Mouse (Mus musculus) kidney, embryonic 14.5 days (tissue): ENCODE data around the gene Rps8. TPM values are rescaled to one million over a fixed set of nuclear protein-coding genes. Genes with fewer than 3 reads are reported as not detected.

ENCODE experiments used
- ATAC-seq: fragments of 200-750 bp; cut with Nextera tagmentation; 2 replicates; pipeline ENCODE4 v1.8.0; 2017; ENCODE audit warnings: moderate number of reproducible peaks, mild to moderate bottlenecking, moderate TSS enrichment, moderate library complexity; ENCODE audit not compliant: low FRiP score, low TSS enrichment
- H3K27ac ChIP-seq: fragments of 300-500 bp; sonication (generic); 2 replicates; pipeline ENCODE4 v1.5.1; 2014; ENCODE audit warnings: low read depth, mild to moderate bottlenecking, low read length, moderate library complexity, mixed read lengths
- H3K27me3 ChIP-seq: fragments of 300-500 bp; sonication (generic); 2 replicates; pipeline ENCODE4 v1.6.1; 2014; ENCODE audit warnings: mild to moderate bottlenecking, low read length; ENCODE audit not compliant: control insufficient read depth, insufficient read depth
- H3K36me3 ChIP-seq: fragments of 300-500 bp; sonication (generic); 2 replicates; pipeline ENCODE4 v1.6.1; 2014; ENCODE audit warnings: low read length, mixed read lengths; ENCODE audit not compliant: control insufficient read depth, insufficient read depth
- H3K4me1 ChIP-seq: fragments of 300-500 bp; sonication (generic); 2 replicates; pipeline ENCODE4 v1.6.1; 2014; ENCODE audit warnings: low read length, mixed read lengths; ENCODE audit not compliant: control insufficient read depth, insufficient read depth
- H3K4me2 ChIP-seq: fragments of 300-500 bp; sonication (generic); replicated peaks from 2 replicates; pipeline ENCODE4 v1.6.1; 2014; ENCODE audit warnings: low read depth, mild to moderate bottlenecking, low read length
- H3K4me3 ChIP-seq: fragments of 300-500 bp; sonication (generic); 2 replicates; pipeline ENCODE4 v1.5.1; 2014; ENCODE audit warnings: mild to moderate bottlenecking, low read length
- H3K9ac ChIP-seq: fragments of 300-500 bp; sonication (generic); 2 replicates; pipeline ENCODE4 v1.6.1; 2014; ENCODE audit warnings: low read depth, mild to moderate bottlenecking, low read length, moderate library complexity
- H3K9me3 ChIP-seq: fragments of 300-500 bp; sonication (generic); 2 replicates; pipeline ENCODE4 v1.6.1; 2016; ENCODE audit warnings: low read length; ENCODE audit not compliant: control insufficient read depth
- WGBS: fragments of 180-500 bp; shearing (Covaris S2); extraction: QIAGEN DNeasy Blood & Tissue Kit; methylation state at CpG from one replicate; pipeline ENCODE4 v1.1.7; 2014; 5-methylcytosine and 5-hydroxymethylcytosine counted together
- polyA plus RNA-seq: library from polyadenylated mRNA; unstranded; fragments of >200 nt; fragmentation: Nextera tagmentation; extraction: Ambion mirVana; gene quantifications from 2 replicates; pipeline ENCODE4 v1.2.1, GENCODE M21; 2014

The Rps8 gene
- polyA plus RNA-seq, 1 experiment from 2014 or later: 1,419 TPM

DNA sequence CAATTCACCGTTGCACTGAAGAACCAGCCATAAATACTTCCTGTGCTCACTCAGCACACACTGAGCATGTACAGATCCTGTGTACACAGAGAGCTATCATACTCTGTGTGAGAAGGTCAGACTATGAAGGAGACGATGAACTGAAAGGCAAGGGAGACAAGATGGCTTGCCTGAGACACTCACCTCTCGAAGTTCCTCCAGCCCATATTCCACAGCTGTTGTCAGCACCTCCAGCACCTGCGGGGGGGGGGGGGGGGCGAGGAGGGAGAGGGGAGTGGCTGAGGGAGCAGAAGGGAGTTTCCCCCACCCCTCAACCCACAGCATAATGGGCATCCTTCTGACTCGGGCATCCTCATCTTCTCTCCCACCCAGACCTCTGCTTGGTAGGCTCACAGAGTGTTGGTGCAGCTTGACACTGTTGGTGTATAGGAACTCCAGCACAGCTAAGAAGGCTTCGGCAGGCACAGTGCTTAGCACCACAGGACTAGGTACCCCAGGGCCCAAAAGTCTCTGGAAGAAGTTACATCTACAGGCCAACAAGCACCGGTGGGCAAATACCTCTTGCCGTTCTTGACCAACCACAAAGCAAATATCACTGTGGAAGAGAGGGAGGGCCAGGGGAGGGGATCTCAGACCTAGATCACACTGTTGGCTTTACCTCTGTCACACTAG lies 32.4 kb downstream of the Rps8 start:
- no peak overlapping the region for H3K27ac ChIP-seq
- no peak for ATAC-seq
- H3K36me3 ChIP-seq: no peaks in the 10 kb centered on the region
- WGBS: 84% methylated on average over 7 of the region's 9 CpGs
- H3K4me3 ChIP-seq: no peak overlapping the region
- H3K27me3 ChIP-seq: no peaks in the 10 kb centered on the region
- no peaks in the 10 kb centered on the region for H3K9me3 ChIP-seq
- H3K4me1 ChIP-seq: peaks cover 27% of the 10 kb centered on the region
- H3K9ac ChIP-seq: no peak overlapping the region
- H3K4me2 ChIP-seq: no peak overlapping the region

DNA sequence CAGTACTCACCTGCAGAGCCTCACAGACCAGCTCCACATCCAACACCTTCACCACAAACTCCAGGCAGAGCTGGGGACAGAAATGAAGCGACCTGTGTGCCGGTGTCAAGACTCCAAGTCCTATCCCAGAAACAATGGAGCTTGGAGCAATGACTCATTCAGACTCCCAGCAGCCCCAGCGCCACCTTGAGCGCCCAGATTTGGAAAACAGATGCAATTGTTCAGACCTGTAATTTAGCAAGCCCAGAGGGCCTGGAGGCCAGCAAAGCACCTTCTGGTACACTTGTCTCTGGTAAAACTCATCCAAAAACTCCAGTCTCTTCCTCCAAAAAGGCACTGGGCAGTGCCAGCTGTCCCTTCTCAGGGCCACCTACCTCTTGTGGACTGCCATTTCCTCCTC lies 33.8 kb downstream of the Rps8 start:
- no peaks in the 10 kb centered on the region for H3K27me3 ChIP-seq
- no peak overlapping the region for H3K4me2 ChIP-seq
- peaks cover 27% of the 10 kb centered on the region for H3K4me1 ChIP-seq
- no peak overlapping the region for H3K27ac ChIP-seq
- no peaks in the 10 kb centered on the region for H3K9me3 ChIP-seq
- no peak overlapping the region for H3K9ac ChIP-seq
- WGBS: 86% methylated on average over 4 of the region's 4 CpGs
- no peak for ATAC-seq
- H3K4me3 ChIP-seq: no peak overlapping the region
- H3K36me3 ChIP-seq: no peaks in the 10 kb centered on the region

DNA sequence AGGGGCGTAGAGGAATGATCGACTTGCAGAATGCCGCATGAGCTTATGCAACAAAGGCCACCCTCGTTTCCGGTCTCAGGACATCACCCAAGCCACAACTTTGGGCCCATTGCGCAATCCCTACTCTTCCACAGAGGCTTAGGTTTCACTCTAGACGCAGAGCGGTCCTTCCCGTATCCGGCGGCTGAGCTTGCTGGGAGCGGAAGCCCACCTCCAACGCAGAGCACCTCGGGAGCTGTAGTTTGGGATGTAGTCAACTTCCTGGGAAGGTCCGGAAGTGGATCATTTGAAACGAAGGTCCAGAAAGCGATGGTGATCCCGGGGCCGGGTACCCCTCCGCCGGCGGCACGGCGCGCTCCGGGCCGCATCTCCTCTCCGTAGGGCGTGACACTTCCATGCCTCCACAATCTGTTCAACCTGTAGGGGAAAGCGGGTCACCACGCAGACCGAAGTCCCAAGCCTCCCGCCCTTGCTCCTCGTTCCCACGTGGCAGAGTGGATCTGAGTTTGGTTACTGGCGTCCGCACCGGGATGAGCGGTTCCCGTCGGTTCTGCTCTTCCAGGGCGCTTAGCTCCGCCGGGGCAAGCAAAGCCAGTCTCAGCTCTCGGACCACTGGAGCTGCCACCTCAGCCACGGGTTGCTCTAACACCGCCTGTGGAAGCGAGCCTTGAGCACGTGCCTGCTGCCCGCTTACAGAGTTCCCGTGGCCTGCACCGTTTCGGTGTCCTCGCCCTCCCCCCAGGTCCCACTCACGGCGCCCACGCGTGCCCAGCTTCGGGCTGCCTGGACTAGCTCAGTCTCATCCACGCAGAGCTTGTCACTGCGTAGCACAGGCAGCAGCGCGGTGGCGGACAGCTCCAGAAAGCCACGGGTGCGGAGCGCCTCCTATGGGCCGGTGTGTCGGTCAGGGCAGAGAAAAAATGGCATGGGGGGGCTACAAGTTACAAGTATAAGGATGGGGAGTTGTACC lies 35.3 kb downstream of the Rps8 start:
- no peaks in the 10 kb centered on the region; the same call in 1 of the 2 replicates for H3K36me3 ChIP-seq
- under 1% methylated on average over 69 of the region's 69 CpGs for WGBS

DNA sequence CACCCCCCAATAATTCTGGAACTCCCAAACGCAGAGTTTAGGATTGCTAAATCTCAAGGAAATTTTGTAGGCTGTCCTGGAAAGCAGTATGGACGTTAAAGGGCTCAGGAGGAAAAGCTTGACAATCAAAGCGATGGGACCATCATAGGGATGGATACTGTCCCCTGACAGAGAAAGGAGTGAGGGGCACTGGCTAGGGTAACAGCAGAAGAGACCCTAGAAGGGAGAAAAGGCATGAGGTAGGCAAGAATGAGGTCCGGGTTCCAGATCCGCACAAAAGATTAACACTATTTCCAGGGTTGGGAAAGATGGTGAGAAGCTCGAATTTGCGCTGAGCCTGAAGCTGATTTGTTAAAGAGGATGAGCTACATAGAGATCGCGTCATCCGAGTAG lies 36.0 kb downstream of the Rps8 start:
- H3K27ac ChIP-seq: peak overlapping the region; percentile 90
- 6% methylated on average over 10 of the region's 10 CpGs for WGBS
- H3K4me3 ChIP-seq: peak overlapping the region; percentile 67
- H3K4me1 ChIP-seq: peaks cover 13% of the 10 kb centered on the region
- peaks cover 4% of the 10 kb centered on the region; the same call in 1 of the 2 replicates for H3K36me3 ChIP-seq
- H3K9me3 ChIP-seq: no peaks in the 10 kb centered on the region
- peak overlapping the region; percentile 67 for H3K9ac ChIP-seq
- H3K4me2 ChIP-seq: peak overlapping the region; percentile 85
- ATAC-seq: peak; percentile 6; the same call in 1 of the 2 replicates
- H3K27me3 ChIP-seq: no peaks in the 10 kb centered on the region

More for the DNA sequence above, 35.3 kb downstream of the Rps8 start:
- Histone ChIP-seq H3K4me2 (peak overlapping the region; percentile 85), H3K9me3 (no peaks in the 10 kb centered on the region), H3K27ac (peak overlapping the region; percentile 90), H3K27me3 (no peaks in the 10 kb centered on the region), H3K4me1 (peaks cover 20% of the 10 kb centered on the region), H3K9ac (peak overlapping the region; percentile 72), H3K4me3 (peak overlapping the region; percentile 67)
- peak; percentile 94 for ATAC-seq

DNA sequence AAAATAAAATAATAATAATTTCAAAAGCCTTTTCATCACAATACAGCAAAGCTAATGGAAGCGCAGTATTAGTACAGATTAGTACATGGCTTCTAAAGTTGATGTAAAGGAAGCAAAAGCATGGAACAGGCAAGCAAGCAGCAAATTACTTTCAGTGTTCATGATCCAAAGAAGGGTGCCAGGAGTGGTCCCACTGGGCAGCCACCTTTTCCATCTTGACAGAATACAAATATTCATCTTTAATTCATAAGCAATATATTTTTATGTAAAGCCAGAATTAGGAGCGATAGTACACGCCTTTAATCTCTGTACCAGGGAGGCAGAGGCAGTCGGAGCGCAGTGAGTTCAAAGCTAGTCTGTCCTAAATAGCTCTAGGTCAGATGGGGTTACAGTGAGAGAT lies 36.4 kb downstream of the Rps8 start:
- Histone ChIP-seq H3K4me1 (peaks cover 9% of the 10 kb centered on the region), H3K4me2 (peak overlapping the region; percentile 85), H3K9me3 (no peaks in the 10 kb centered on the region), H3K4me3 (peak overlapping the region; percentile 67), H3K27me3 (no peaks in the 10 kb centered on the region), H3K36me3 (peaks cover 8% of the 10 kb centered on the region), H3K9ac (peak overlapping the region; percentile 67; the same call in 1 of the 2 replicates), H3K27ac (peak overlapping the region; percentile 90; the same call in 1 of the 2 replicates)
- ATAC-seq: no peak
- 75% methylated on average over 5 of the region's 5 CpGs for WGBS

DNA sequence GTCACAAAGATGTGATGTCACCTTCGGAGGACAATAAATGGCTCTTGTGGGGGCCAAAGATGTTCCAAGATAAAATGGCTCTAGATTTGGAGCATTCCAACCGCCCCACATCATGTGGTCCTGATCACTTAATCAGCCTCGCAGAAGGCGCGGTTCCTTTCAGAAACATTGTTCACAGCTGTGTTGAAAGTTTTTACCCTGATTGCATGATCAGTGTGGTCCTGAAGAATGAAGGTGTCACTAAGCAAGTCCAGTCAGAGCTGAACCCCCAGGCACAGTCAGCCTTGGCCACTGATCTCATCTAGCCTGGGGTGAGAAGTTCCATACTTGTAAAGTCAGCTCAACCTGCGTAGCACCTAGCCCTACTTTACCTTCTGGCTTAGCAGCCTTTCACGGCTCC lies 38.1 kb downstream of the Rps8 start:
- no peak for ATAC-seq
- Histone ChIP-seq H3K27ac (no peak overlapping the region), H3K4me1 (0 out of 2 replicates have a peak, but pooled peaks cover 5% of the 10 kb centered on the region), H3K4me2 (no peak overlapping the region), H3K27me3 (no peaks in the 10 kb centered on the region), H3K9ac (no peak overlapping the region), H3K4me3 (no peak overlapping the region), H3K9me3 (no peaks in the 10 kb centered on the region), H3K36me3 (peaks cover 19% of the 10 kb centered on the region)
- 93% methylated on average over 7 of the region's 7 CpGs for WGBS

DNA sequence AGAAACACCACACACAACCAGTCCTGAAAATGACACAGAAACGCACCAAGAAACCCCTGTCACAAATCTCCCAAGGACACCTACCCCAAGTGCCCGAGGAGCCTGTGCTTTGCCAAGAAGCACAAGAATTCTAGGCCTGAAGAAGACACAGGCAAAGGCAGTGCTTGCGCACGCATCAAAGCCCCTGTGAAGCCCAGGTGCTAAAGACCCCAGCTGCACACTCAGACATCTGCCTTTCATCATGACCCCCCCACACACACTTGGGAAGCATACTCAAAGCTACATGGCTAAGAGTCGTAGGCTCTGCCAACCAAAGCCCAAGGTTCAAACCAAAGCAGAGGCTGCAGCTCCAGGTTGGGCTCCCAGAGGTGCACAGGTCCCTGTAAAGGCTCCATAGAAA lies 40.5 kb downstream of the Rps8 start:
- ATAC-seq: no peak
- no peaks in the 10 kb centered on the region for H3K9me3 ChIP-seq
- H3K27me3 ChIP-seq: no peaks in the 10 kb centered on the region
- 0 out of 2 replicates have a peak, but pooled peaks cover 5% of the 10 kb centered on the region for H3K4me1 ChIP-seq
- no peak overlapping the region for H3K27ac ChIP-seq
- WGBS: 88% methylated on average over 5 of the region's 5 CpGs
- H3K4me2 ChIP-seq: no peak overlapping the region
- H3K9ac ChIP-seq: no peak overlapping the region
- H3K4me3 ChIP-seq: no peak overlapping the region
- H3K36me3 ChIP-seq: peaks cover 35% of the 10 kb centered on the region

DNA sequence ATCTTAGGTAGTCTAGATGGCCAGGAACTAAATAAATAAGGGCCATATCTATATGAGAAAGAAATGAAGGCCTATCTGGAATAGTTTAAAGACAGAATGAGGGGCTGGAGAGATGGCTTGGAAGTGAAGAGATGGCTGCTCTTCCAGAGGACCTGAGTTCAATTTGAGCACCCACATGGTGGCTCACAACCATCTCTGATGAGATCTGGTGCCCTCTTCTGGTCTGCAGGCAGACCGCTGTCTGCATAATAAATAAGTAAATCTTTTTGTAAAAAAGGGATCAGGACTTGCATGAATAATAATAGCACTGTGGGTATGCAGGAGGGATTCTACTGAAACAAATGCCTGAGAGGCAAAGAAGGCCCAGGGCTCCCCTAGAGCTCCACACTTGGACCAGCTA lies 42.8 kb downstream of the Rps8 start:
- no peak for ATAC-seq
- WGBS: 92% methylated on average over 1 of the region's 1 CpGs
- H3K4me3 ChIP-seq: no peak overlapping the region
- H3K4me2 ChIP-seq: no peak overlapping the region
- H3K36me3 ChIP-seq: peaks cover 58% of the 10 kb centered on the region
- H3K4me1 ChIP-seq: no peaks in the 10 kb centered on the region
- H3K27me3 ChIP-seq: no peaks in the 10 kb centered on the region
- H3K9ac ChIP-seq: no peak overlapping the region
- no peaks in the 10 kb centered on the region for H3K9me3 ChIP-seq
- no peak overlapping the region for H3K27ac ChIP-seq

DNA sequence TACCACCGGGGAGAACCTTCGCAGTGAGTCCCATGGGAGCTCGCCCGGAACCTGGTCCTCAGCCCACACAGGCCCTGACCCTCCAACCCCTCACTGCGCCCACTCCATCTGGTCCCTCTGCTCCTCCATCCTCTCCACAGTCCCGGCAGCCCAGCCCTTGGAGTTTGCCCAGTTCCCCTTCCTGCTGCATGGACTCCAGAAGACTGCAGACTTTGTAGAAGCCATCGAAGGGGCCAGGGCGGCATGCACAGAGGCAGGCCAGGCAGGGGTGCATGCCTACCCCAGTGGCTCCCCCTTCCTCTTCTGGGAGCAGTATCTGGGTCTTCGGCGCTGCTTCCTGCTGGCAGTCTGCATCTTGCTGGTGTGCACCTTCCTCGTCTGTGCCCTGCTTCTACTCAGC lies 45.1 kb downstream of the Rps8 start:
- no peak for ATAC-seq
- Histone ChIP-seq H3K27me3 (no peaks in the 10 kb centered on the region), H3K4me3 (no peak overlapping the region), H3K4me2 (no peak overlapping the region), H3K36me3 (peaks cover 69% of the 10 kb centered on the region), H3K9ac (no peak overlapping the region), H3K27ac (no peak overlapping the region), H3K4me1 (no peaks in the 10 kb centered on the region), H3K9me3 (no peaks in the 10 kb centered on the region)
- WGBS: 92% methylated on average over 11 of the region's 11 CpGs
